Mouse (Mus musculus): Measurements from ENCODE around the gene Gins2.

- no peak for TF ChIP-seq CTCF (conservative IDR thresholded peaks at IDR 0.05; ENCODE audit: low read length)
- TF ChIP-seq NANOG (IDR thresholded peaks at IDR 0.05; ENCODE audit: borderline replicate concordance, low read length): no peak
- TF ChIP-seq POU5F1 (IDR thresholded peaks at IDR 0.05; ENCODE audit: borderline replicate concordance, low read length): no peak
Measured at GRCm38 (mm10) chr8:120563851-120564837, 25.0 kb downstream of the Gins2 start.

Data from E14TG2a.4 (cell line).